Mouse (Mus musculus) lung, embryonic 15.5 days (tissue): ENCODE measurements at regions not wholly inside any gene's neighbourhood (a gene's known extent, or its start where the extent isn't known, plus 50 kb on each side); places are given as distances from the start of the nearest gene placed in this dataset.

Source experiments
- ATAC-seq: fragments of 200-750 bp; cut with Nextera tagmentation; 2 replicates; pipeline ENCODE4 v1.8.0; 2017; ENCODE audit warnings: moderate number of reproducible peaks, borderline replicate concordance; ENCODE audit not compliant: low FRiP score, low TSS enrichment; ENCODE audit errors: extremely low read depth
- H3K27ac ChIP-seq: fragments of 300-500 bp; sonication (generic); 2 replicates; pipeline ENCODE4 v1.5.1; 2015; ENCODE audit warnings: moderate library complexity, mild to moderate bottlenecking, inconsistent platforms
- H3K27me3 ChIP-seq: fragments of 300-500 bp; sonication (generic); 2 replicates; pipeline ENCODE4 v1.6.1; 2015; ENCODE audit warnings: inconsistent platforms
- H3K36me3 ChIP-seq: fragments of 300-500 bp; sonication (generic); 2 replicates; pipeline ENCODE4 v1.6.1; 2015; ENCODE audit warnings: inconsistent platforms
- H3K4me1 ChIP-seq: fragments of 300-500 bp; sonication (generic); 2 replicates; pipeline ENCODE4 v1.6.1; 2015; ENCODE audit warnings: inconsistent platforms
- H3K4me2 ChIP-seq: fragments of 300-500 bp; sonication (generic); 2 replicates; pipeline ENCODE4 v1.6.1; 2015; ENCODE audit warnings: inconsistent platforms, mild to moderate bottlenecking, moderate library complexity
- H3K4me3 ChIP-seq: fragments of 300-500 bp; sonication (generic); 2 replicates; pipeline ENCODE4 v1.5.1; 2015; ENCODE audit warnings: mild to moderate bottlenecking, inconsistent platforms
- H3K9ac ChIP-seq: fragments of 300-500 bp; sonication (generic); 2 replicates; pipeline ENCODE4 v1.6.1; 2015; ENCODE audit warnings: inconsistent platforms
- H3K9me3 ChIP-seq: fragments of 300-500 bp; sonication (generic); 2 replicates; pipeline ENCODE4 v1.6.1; 2016; ENCODE audit warnings: inconsistent platforms
- WGBS: fragments of 180-500 bp; shearing (Covaris S2); methylation state at CpG from one replicate; pipeline ENCODE4 v1.1.7; 2015; 5-methylcytosine and 5-hydroxymethylcytosine counted together

DNA sequence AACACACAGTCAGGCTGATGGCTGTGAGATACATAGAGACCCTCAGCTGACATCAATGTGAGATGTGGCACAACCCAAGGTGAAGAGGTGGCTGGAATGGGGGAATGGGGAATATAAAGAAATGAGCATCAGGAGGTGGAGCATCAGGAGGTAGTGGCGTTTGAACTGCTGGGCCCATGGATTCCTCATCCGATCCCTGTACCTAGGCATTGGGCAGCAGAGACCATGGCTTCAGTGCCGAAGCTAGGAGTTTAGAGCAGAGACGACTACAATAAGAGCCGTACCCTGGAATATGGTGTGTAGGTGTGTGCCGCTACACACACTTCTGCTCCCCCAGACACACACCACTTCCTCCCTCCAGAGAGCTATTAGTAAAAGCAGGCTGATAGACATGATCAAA lies 82.9 kb upstream of the Mrps22 start:
- Histone ChIP-seq H3K4me3 (no peak overlapping the region), H3K27ac (no peak overlapping the region), H3K27me3 (no peaks in the 10 kb centered on the region), H3K9ac (no peak overlapping the region), H3K4me1 (no peaks in the 10 kb centered on the region), H3K4me2 (no peak overlapping the region), H3K9me3 (no peaks in the 10 kb centered on the region), H3K36me3 (no peaks in the 10 kb centered on the region)
- WGBS: 93% methylated on average over 6 of the region's 6 CpGs
- no peak for ATAC-seq

DNA sequence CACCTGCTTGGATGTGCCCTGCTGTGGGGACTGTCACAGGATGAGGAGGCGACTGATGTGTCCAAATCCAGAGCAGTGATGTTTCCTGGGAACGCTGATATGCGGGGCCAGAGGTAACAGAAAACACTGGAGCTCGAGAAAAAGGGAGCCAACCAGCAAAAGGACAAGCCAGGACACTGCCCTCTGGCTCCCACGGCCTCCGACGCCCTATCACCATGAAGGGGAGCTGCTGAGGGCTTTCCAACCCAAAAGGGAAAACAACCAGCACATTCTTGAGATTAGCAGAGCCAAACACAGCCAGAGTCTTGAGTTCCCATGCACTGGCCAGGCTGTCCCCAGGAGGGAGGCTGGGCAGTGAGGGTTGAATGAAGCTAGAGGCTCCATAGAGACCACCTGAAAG lies 74.2 kb upstream of the Mrps22 start:
- Histone ChIP-seq H3K27me3 (no peaks in the 10 kb centered on the region), H3K27ac (no peak overlapping the region), H3K36me3 (no peaks in the 10 kb centered on the region), H3K4me1 (no peaks in the 10 kb centered on the region), H3K9me3 (no peaks in the 10 kb centered on the region), H3K9ac (no peak overlapping the region), H3K4me3 (no peak overlapping the region), H3K4me2 (no peak overlapping the region)
- no peak for ATAC-seq
- WGBS: 69% methylated on average over 7 of the region's 7 CpGs

DNA sequence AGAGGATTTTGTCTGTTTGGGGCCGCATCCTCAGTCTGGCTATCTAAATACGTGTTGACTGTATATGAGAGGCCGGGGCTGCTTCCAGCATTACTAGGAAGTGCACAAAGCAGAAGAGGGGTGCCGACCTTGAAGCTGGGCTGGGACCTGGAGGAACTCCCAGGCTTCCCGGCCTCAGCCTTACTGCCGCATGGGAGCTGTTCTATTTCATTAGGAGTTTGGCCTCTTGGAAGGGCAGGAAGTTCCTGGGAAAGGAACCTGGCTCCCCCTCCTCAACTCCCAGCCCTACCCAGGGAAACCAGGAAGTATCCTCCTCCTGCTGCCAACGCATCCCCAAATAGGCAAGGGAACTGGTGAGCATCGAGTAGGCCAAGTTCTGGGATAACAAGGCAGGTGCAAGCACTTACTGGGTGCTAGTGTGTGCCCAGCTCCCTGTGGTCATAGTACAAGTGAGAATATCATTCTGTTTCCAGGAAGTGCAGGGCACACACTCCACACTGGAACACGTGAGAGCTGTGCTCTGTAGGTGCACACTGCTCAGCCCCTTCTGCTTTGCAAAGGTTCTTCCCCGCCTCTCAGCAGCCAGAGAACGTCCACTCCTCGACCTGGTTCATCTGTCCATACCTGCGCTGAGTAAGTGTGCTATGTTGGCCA lies 72.1 kb upstream of the Mrps22 start:
- Histone ChIP-seq H3K27me3 (no peaks in the 10 kb centered on the region), H3K36me3 (no peaks in the 10 kb centered on the region), H3K4me1 (no peaks in the 10 kb centered on the region), H3K9ac (no peak overlapping the region), H3K27ac (no peak overlapping the region), H3K4me2 (no peak overlapping the region), H3K4me3 (no peak overlapping the region), H3K9me3 (no peaks in the 10 kb centered on the region)
- no peak for ATAC-seq
- 77% methylated on average over 13 of the region's 13 CpGs for WGBS

DNA sequence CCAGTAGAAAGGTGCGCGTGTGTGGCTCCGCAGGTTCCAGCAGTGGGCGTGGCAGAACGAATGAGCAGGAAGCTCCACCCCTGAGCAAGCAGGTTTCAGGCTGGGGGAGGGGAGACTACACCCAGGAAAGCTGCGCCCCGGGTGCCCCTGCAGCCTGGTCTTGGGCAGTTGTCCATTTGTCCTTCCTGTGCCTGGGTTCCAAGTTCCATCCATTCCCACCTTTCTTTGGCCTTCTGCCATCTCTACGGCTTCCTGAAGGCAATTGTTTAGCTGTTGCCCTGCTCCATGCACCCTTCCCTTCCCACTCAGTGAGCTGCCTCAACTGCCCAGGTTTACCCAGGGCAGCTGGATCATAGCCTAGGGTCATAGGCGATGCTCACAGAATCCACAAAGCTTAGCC lies 70.9 kb upstream of the Mrps22 start:
- no peak overlapping the region for H3K4me2 ChIP-seq
- no peaks in the 10 kb centered on the region for H3K36me3 ChIP-seq
- no peak overlapping the region for H3K4me3 ChIP-seq
- H3K4me1 ChIP-seq: no peaks in the 10 kb centered on the region
- H3K9me3 ChIP-seq: no peaks in the 10 kb centered on the region
- ATAC-seq: no peak
- H3K27me3 ChIP-seq: no peaks in the 10 kb centered on the region
- H3K27ac ChIP-seq: no peak overlapping the region
- 35% methylated on average over 9 of the region's 9 CpGs for WGBS
- H3K9ac ChIP-seq: no peak overlapping the region

DNA sequence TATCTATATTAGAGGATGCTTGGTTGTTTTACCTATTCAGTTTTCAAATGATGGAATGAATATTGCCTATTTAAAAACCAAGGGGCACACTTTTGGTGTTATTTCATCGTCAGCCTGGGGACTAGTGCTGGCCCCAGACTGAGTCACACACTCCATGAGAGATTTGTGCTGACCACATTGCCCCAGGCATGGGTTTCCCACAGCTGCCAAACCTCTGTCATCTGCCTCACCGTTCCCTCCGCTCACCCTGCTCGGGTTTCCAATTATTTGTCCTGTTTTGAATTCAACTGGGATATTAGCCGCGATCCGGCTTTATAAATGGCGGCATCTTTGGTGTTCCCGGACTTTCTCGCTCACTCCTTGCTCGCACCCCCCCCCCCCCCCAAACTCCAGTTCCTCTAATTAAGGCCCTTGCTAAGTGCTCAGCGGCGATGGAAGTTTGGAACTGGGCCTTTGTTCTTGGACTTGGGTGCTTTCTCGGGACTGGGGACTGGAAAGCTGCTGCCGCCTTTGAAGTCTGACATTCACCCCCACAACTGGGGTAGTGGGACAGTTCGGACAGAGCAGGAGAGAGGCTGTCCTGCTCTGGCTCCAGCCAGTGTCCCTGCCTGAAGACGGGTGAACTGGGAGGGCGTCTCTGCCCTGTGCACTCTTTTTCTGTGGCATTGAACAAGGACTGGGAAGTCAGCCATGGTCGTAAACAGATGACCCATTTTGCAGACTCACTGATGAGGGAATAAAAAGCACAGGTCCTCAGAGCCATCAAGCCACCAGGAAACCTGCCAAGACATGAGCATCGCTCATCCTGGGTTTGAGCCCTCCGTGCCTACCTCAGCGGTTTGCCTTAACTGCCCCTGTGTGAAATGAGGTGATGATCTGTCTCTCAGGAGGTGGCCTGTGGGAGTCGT lies 67.2 kb upstream of the Mrps22 start:
- Histone ChIP-seq H3K27me3 (no peaks in the 10 kb centered on the region), H3K4me2 (no peak overlapping the region), H3K4me3 (no peak overlapping the region), H3K36me3 (no peaks in the 10 kb centered on the region), H3K9ac (no peak overlapping the region), H3K27ac (no peak overlapping the region), H3K4me1 (no peaks in the 10 kb centered on the region), H3K9me3 (no peaks in the 10 kb centered on the region)
- no peak for ATAC-seq
- 72% methylated on average over 23 of the region's 23 CpGs for WGBS

DNA sequence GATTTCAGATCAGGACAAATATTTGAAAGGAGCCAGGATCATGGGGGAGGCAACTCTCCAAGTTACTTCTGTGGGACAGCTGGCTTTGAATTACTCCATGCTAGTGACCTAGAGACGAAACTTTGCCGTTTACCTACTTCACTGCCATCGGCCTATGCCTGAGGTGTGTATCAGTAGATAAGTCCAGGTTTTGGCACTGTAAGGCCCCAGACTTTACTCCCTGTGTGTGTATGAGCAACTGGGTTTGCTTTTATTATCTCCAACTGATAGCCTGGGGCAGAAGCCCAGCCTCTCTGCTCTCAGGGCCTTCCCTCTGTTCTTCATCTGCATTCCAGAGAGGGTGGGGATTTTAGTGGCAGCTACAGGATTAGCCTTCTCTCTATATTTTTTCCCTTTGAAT lies 65.6 kb upstream of the Mrps22 start:
- no peaks in the 10 kb centered on the region for H3K9me3 ChIP-seq
- no peaks in the 10 kb centered on the region for H3K27me3 ChIP-seq
- 74% methylated on average over 3 of the region's 3 CpGs for WGBS
- no peak overlapping the region for H3K4me2 ChIP-seq
- no peaks in the 10 kb centered on the region for H3K4me1 ChIP-seq
- H3K9ac ChIP-seq: no peak overlapping the region
- no peak overlapping the region for H3K4me3 ChIP-seq
- ATAC-seq: no peak
- no peak overlapping the region for H3K27ac ChIP-seq
- H3K36me3 ChIP-seq: no peaks in the 10 kb centered on the region

DNA sequence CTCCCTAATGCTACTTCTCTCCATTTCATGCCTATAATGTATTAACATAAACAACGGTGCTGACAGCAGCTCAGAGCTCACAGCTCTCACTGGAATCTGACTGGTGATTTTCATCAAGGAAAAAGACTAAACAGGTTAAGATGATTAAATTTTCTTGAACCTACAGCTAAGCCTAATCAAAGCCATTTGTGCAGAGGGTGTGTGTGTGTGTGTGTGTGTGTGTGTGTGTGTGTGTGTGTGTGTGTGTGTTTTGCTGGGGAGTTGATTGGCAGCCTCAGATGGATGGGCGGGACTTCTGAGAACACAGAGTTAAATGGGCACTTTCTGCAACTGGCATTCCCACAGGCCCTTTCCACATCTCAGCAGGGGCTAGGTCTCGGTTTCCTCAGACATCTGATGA lies 61.6 kb upstream of the Mrps22 start:
- no peak for ATAC-seq
- H3K4me2 ChIP-seq: no peak overlapping the region

DNA sequence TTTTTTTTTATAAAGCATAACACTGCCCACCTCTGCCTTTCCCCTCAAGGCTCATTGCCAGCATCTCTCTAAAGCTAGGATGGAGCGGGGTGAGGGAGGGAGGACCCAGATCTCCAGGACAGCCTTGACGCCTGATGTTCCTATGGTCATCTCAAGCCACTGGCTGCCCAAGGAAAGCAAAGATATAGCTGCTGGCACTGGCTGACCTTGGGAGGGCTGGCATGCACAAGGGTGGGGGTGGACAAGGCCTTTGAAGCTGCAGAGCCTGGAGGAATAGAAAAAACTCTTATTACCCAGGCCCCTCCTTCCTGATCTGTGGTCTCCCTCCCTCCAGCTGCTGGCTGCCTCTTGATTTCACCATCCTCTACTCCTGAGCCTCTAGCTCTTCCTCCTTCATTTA lies 50.2 kb upstream of the Mrps22 start:
- Histone ChIP-seq H3K27me3 (no peaks in the 10 kb centered on the region), H3K4me2 (no peak overlapping the region), H3K4me3 (no peak overlapping the region), H3K4me1 (peaks cover 11% of the 10 kb centered on the region; the same call in 1 of the 2 replicates), H3K9me3 (no peaks in the 10 kb centered on the region), H3K36me3 (no peaks in the 10 kb centered on the region), H3K27ac (no peak overlapping the region), H3K9ac (no peak overlapping the region)
- WGBS: 75% methylated on average over 2 of the region's 2 CpGs
- ATAC-seq: no peak

More for the DNA sequence above, 61.6 kb upstream of the Mrps22 start:
- no peaks in the 10 kb centered on the region for H3K27me3 ChIP-seq
- H3K4me1 ChIP-seq: no peaks in the 10 kb centered on the region
- 59% methylated on average over 3 of the region's 3 CpGs for WGBS
- H3K27ac ChIP-seq: no peak overlapping the region
- no peaks in the 10 kb centered on the region for H3K36me3 ChIP-seq
- H3K4me3 ChIP-seq: no peak overlapping the region
- no peaks in the 10 kb centered on the region for H3K9me3 ChIP-seq
- H3K9ac ChIP-seq: no peak overlapping the region
